Mouse (Mus musculus): Measurements from ENCODE around the gene Nod1.

DNA sequence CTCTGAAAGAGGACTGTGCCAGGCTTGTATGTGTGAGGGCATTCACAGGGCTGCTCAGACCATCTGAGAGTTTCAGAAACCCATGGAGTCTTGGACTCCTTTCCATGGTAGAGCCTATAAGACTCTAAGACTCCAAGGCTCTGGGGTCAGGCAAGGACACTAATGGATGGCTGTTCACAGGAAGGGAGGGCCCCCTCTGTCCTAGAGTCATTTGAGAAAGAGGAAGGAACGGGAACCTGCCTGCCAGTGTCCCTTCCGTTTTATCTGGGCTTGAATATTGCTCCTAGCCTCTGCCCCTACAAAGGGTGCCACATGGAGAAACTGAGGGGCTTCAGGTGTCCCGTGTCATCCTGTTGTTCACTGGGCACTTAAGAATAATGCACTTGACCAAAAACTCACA lies 38.5 kb downstream of the Nod1 start:
- TF ChIP-seq GATA1 (IDR thresholded peaks at IDR 0.05; ENCODE audit: low read length) (no peak), TAL1 (IDR thresholded peaks at IDR 0.05; ENCODE audit: low read length) (no peak)
